Mouse (Mus musculus) bone marrow, adult 2 months (tissue): Measurements from ENCODE around the gene Mmgt1.

Experiments used
- CTCF ChIP-seq: fragments of 200-500 bp; IDR thresholded peaks from 2 replicates; pipeline ENCODE4 v1.5.1; 2011; ENCODE audit warnings: low read length, control low read depth; ENCODE audit not compliant: control insufficient read depth, insufficient read depth
- POLR2A ChIP-seq: fragments of 200-500 bp; IDR thresholded peaks from 2 replicates; pipeline ENCODE4 v1.6.1; 2011; ENCODE audit warnings: low read depth, mild to moderate bottlenecking, control low read depth, low read length, borderline replicate concordance; ENCODE audit not compliant: control insufficient read depth

GRCm38 (mm10) chrX:56607032-56607710, 9.3 kb upstream of the Mmgt1 start:
- TF ChIP-seq CTCF (no peak), POLR2A (no peak)
